8 mouse cellular contexts compared by ENCODE assay signal in genomic region chr8:84594099-84594780, GRCm38 (mm10).
A peak's percentile ranks its signal among the peaks of the same experiment; 100 is the strongest.
DNase-seq lines count a peak whose midpoint lies in the region; ATAC-seq and TF ChIP-seq lines count a peak whose summit lies in the region.

No protein-coding gene starts in this region.

- no peak overlapping the region for H3K4me3 ChIP-seq in kidney, embryonic 15.5 days (replicated peaks)
- H3K4me3 ChIP-seq in liver, adult 2 months (ENCODE audit: insufficient read depth, low read depth, low read length), result no peak overlapping the region

- H3K9ac ChIP-seq in kidney, embryonic 15.5 days, result no peak overlapping the region
- H3K9ac ChIP-seq in liver, adult 2 months (ENCODE audit: low read depth, low read length), result no peak overlapping the region

- TF ChIP-seq POLR2A in liver, adult 2 months (IDR thresholded peaks at IDR 0.05; ENCODE audit: extremely low read depth, insufficient read depth, low read length), result no peak

- no peaks in the 10 kb centered on the region for H3K9me3 ChIP-seq in kidney, embryonic 15.5 days (replicated peaks)

- no peak overlapping the region for H3K4me2 ChIP-seq in kidney, embryonic 15.5 days

- no peaks in the 10 kb centered on the region for H3K36me3 ChIP-seq in kidney, embryonic 15.5 days
- H3K36me3 ChIP-seq in liver, adult 2 months (ENCODE audit: control insufficient read depth, insufficient read depth, low read length), result no peaks in the 10 kb centered on the region

- no peaks in the 10 kb centered on the region for H3K79me2 ChIP-seq in liver, adult 2 months (ENCODE audit: control insufficient read depth, insufficient read depth, low read length)

- TF ChIP-seq CTCF in liver, adult 2 months (IDR thresholded peaks at IDR 0.05; ENCODE audit: low read depth, low read length), result peak; percentile 91

- WGBS in kidney, embryonic 15.5 days, result 69% methylated on average over 9 of the region's 9 CpGs
- 70% methylated on average over 9 of the region's 9 CpGs for WGBS in liver, adult 2 months

- H3K4me1 ChIP-seq in kidney, embryonic 15.5 days, result 0 out of 2 replicates have a peak, but pooled peaks cover 3% of the 10 kb centered on the region
- H3K4me1 ChIP-seq in liver, adult 2 months (ENCODE audit: control insufficient read depth, insufficient read depth, low read length), result no peaks in the 10 kb centered on the region

- no peak overlapping the region for H3K27ac ChIP-seq in kidney, embryonic 15.5 days
- no peak overlapping the region for H3K27ac ChIP-seq in liver, adult 2 months (replicated peaks; ENCODE audit: insufficient read depth, low read depth, low read length)

- peaks cover 5% of the 10 kb centered on the region; the same call in 1 of the 2 replicates for H3K27me3 ChIP-seq in kidney, embryonic 15.5 days
- no peaks in the 10 kb centered on the region for H3K27me3 ChIP-seq in liver, adult 2 months (ENCODE audit: control insufficient read depth, insufficient read depth, low read length)

- DNase-seq in kidney, adult 18-20 months, result peak; percentile 75
- peak; percentile 86 for DNase-seq in brain, adult 2 months (ENCODE audit: low read depth, low spot score)
- peak; percentile 31 to 69 for DNase-seq in kidney, adult 8-10 months
- peak; percentile 35 for DNase-seq in liver, adult 2 months (ENCODE audit: extremely low read depth, low read depth, low spot score)
- peak; percentile 43 to 67 for DNase-seq in natural killer cell, adult 2 months (ENCODE audit: low spot score in 2 of 2)
- DNase-seq in thymus, adult 18-20 months, result peak; percentile 26 to 28

- ATAC-seq in kidney, embryonic 15.5 days (replicated peaks; ENCODE audit: low FRiP score), result no peak
- ATAC-seq in erythroblast, adult 5-6 weeks (replicated peaks; ENCODE audit: low FRiP score, poor library complexity, severe bottlenecking), result peak; percentile 38; the same call in 1 of the 2 replicates

Comparison
In these comparisons a context has a peak if more than half of its experiments do, and no peak if none do; other contexts are left out.
1. DNase-seq: peak in every context shown above with its lines; median percentile 86 in brain, adult 2 months; 75 in kidney, adult 18-20 months; 55 in natural killer cell, adult 2 months; 50 in kidney, adult 8-10 months; 35 in liver, adult 2 months; 27 in thymus, adult 18-20 months.